Mouse (Mus musculus): ENCODE data around the gene Chp1. TPM values are rescaled to one million over a fixed set of nuclear protein-coding genes. Genes with fewer than 3 reads are reported as not detected.

The Chp1 gene
- polyA plus RNA-seq, 1 experiment from 2014 or later, result 73.2 TPM

DNA sequence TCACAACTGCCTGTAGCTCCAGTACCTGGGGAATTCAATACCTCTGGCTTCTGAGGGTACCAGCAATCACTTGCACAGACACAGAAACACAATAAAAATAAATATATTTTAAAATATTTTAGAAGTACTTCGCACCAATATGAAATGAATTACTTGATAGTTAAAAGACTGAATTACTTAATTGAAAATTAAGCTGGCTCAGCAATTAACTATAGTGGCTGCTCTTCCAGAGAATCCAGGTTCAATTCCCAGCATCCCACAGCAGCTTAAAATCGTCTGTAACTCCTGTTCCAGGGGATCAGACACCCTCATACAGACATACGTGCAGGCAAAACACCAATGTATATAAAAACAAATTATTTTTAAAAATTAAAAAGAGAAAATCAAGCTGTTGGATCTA lies 10.5 kb downstream of the Chp1 start:
- Histone ChIP-seq H3K4me2 (replicated peaks; ENCODE audit: low read depth) (no peak overlapping the region), H3K9me3 (ENCODE audit: control insufficient read depth) (no peaks in the 10 kb centered on the region), H3K36me3 (ENCODE audit: control insufficient read depth, insufficient read depth) (peaks cover 6% of the 10 kb centered on the region; the same call in 1 of the 2 replicates), H3K9ac (ENCODE audit: low read depth, low read length) (no peak overlapping the region), H3K4me3 (ENCODE audit: low read depth, low read length) (no peak overlapping the region), H3K27ac (ENCODE audit: low read depth, low read length) (no peak overlapping the region), H3K27me3 (replicated peaks; ENCODE audit: control insufficient read depth, insufficient read depth, low read length) (no peaks in the 10 kb centered on the region), H3K4me1 (replicated peaks; ENCODE audit: control insufficient read depth, insufficient read depth, low read length) (peaks cover 5% of the 10 kb centered on the region; the same call in 1 of the 2 replicates)
- no peak for ATAC-seq
- WGBS, result 89% methylated on average over 3 of the region's 3 CpGs
- no peak for TF ChIP-seq CTCF (IDR thresholded peaks at IDR 0.05; ENCODE audit: low read depth)

DNA sequence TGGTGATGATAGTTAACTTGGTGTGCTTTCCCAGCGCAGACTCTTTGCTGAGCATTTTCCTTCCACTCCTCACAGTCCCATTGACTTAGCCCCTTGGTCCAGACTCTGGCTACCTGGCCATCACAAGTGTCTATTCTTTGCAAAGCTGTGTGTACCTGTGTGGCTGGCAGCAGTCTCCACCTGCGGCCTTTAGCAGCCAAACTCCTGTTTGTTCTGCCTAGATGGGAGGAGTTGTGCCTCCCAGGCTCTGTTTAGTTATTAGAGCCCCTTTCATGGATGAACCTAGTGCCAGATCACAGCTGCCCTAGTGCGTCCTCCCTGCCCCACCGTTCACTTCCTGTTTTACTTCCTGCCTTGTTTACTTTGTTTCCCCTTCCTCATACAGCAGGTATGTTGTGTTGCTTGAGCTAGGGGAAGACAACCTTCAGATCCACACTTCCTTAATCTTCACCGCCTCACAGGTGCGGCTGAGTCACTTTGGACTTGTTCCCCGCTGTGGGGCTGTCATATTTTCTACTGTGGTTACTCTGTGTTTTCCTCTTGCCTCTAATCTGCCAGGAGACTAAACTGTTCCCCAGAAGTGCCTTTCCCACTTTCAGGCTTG lies 11.3 kb downstream of the Chp1 start:
- Histone ChIP-seq H3K27me3 (replicated peaks; ENCODE audit: control insufficient read depth, insufficient read depth, low read length) (no peaks in the 10 kb centered on the region), H3K4me2 (replicated peaks; ENCODE audit: low read depth) (peak overlapping the region; percentile 21; the same call in 1 of the 2 replicates), H3K4me3 (ENCODE audit: low read depth, low read length) (no peak overlapping the region), H3K9ac (ENCODE audit: low read depth, low read length) (no peak overlapping the region), H3K4me1 (replicated peaks; ENCODE audit: control insufficient read depth, insufficient read depth, low read length) (0 out of 2 replicates have a peak, but pooled peaks cover 4% of the 10 kb centered on the region), H3K9me3 (ENCODE audit: control insufficient read depth) (no peaks in the 10 kb centered on the region), H3K27ac (ENCODE audit: low read depth, low read length) (peak overlapping the region; percentile 64), H3K36me3 (ENCODE audit: control insufficient read depth, insufficient read depth) (peaks cover 10% of the 10 kb centered on the region; the same call in 1 of the 2 replicates)
- TF ChIP-seq CTCF (IDR thresholded peaks at IDR 0.05; ENCODE audit: low read depth), result no peak
- peak; percentile 68 for ATAC-seq
- WGBS, result 38% methylated on average over 7 of the region's 7 CpGs

DNA sequence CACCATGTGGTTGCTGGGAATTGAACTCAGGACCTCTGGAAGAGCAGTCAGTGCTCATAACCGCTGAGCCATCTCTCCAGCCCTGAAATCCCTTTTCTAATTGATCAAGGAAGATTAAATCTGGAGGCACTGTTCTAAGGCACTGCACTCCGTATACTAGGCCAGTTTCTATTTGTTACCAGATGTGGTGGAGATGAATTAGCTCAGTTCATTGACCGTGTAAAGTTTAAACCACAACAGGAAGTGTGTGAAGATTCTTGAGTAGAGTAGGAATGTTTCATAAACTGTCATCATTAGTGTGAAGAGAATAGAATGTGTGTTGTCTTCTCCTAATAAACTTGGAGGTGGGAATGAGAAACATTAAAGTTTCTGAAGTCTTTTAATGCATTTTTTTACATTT lies 14.3 kb downstream of the Chp1 start:
- Histone ChIP-seq H3K4me2 (replicated peaks; ENCODE audit: low read depth) (no peak overlapping the region), H3K27me3 (replicated peaks; ENCODE audit: control insufficient read depth, insufficient read depth, low read length) (no peaks in the 10 kb centered on the region), H3K9ac (ENCODE audit: low read depth, low read length) (no peak overlapping the region), H3K4me1 (replicated peaks; ENCODE audit: control insufficient read depth, insufficient read depth, low read length) (0 out of 2 replicates have a peak, but pooled peaks cover 4% of the 10 kb centered on the region), H3K27ac (ENCODE audit: low read depth, low read length) (no peak overlapping the region), H3K9me3 (ENCODE audit: control insufficient read depth) (no peaks in the 10 kb centered on the region), H3K36me3 (ENCODE audit: control insufficient read depth, insufficient read depth) (peaks cover 10% of the 10 kb centered on the region; the same call in 1 of the 2 replicates), H3K4me3 (ENCODE audit: low read depth, low read length) (no peak overlapping the region)
- no peak for ATAC-seq
- no peak for TF ChIP-seq CTCF (IDR thresholded peaks at IDR 0.05; ENCODE audit: low read depth)
- 72% methylated on average over 3 of the region's 3 CpGs for WGBS

DNA sequence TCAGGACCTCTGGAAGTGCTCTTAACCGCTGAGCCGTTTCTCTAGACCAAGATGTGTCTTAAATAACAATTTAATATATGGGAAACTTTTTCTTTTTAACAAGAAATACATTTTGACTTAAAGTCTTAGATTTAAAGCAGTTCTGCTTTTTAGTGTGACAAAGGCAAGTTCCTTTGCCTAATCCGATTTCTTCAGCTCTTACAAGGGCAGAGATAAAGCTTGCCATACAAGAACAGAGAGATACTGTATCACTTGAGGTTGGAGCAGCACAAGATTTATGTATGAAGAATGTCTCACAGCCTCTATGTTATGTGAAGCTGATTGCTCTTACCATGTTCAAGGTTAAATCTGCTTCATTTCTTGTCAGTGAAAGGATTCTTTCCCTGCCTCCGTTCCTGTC lies 17.8 kb downstream of the Chp1 start:
- Histone ChIP-seq H3K9me3 (ENCODE audit: control insufficient read depth) (no peaks in the 10 kb centered on the region), H3K4me2 (replicated peaks; ENCODE audit: low read depth) (no peak overlapping the region), H3K9ac (ENCODE audit: low read depth, low read length) (no peak overlapping the region), H3K27ac (ENCODE audit: low read depth, low read length) (no peak overlapping the region), H3K27me3 (replicated peaks; ENCODE audit: control insufficient read depth, insufficient read depth, low read length) (no peaks in the 10 kb centered on the region), H3K4me3 (ENCODE audit: low read depth, low read length) (no peak overlapping the region), H3K4me1 (replicated peaks; ENCODE audit: control insufficient read depth, insufficient read depth, low read length) (no peaks in the 10 kb centered on the region), H3K36me3 (ENCODE audit: control insufficient read depth, insufficient read depth) (peaks cover 10% of the 10 kb centered on the region; the same call in 1 of the 2 replicates)
- ATAC-seq, result no peak
- WGBS, result 84% methylated on average over 4 of the region's 4 CpGs
- TF ChIP-seq CTCF (IDR thresholded peaks at IDR 0.05; ENCODE audit: low read depth), result no peak

DNA sequence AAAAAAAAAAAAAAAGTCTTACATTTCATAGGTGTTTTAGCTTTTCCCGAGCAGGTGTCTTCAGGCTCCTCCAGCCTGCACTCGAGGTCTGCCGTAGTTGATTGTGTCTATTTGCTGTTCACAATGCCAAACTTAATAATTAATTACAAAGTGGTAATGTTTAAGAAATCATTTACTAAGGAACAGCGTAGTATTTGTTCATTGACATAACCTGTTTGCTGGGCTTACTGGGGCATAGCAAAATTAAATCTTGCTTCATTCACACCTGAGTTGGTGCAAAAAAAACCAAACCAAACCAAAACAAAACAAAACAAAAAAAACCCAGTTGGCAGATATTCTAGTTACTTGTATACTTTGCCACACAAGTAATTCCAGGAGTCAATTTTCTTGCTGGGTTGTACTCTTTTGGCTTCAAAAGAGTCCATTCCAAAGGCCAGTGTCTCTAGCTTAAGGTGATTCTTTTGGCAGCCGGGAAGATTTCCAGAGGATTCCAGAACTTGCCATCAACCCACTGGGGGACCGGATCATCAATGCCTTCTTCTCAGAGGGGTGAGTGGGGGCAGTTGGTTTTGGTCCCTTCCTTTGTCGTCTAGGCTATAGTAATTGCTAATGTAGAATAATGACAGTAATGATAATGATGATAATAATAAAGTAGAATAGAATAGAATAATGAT lies 18.8 kb downstream of the Chp1 start:
- Histone ChIP-seq H3K4me2 (replicated peaks; ENCODE audit: low read depth) (no peak overlapping the region), H3K9me3 (ENCODE audit: control insufficient read depth) (no peaks in the 10 kb centered on the region), H3K27ac (ENCODE audit: low read depth, low read length) (no peak overlapping the region), H3K9ac (ENCODE audit: low read depth, low read length) (no peak overlapping the region), H3K27me3 (replicated peaks; ENCODE audit: control insufficient read depth, insufficient read depth, low read length) (no peaks in the 10 kb centered on the region), H3K4me3 (ENCODE audit: low read depth, low read length) (no peak overlapping the region), H3K4me1 (replicated peaks; ENCODE audit: control insufficient read depth, insufficient read depth, low read length) (no peaks in the 10 kb centered on the region), H3K36me3 (ENCODE audit: control insufficient read depth, insufficient read depth) (peaks cover 8% of the 10 kb centered on the region; the same call in 1 of the 2 replicates)
- TF ChIP-seq CTCF (IDR thresholded peaks at IDR 0.05; ENCODE audit: low read depth), result no peak
- peak; percentile 81 for ATAC-seq
- 53% methylated on average over 7 of the region's 7 CpGs for WGBS

DNA sequence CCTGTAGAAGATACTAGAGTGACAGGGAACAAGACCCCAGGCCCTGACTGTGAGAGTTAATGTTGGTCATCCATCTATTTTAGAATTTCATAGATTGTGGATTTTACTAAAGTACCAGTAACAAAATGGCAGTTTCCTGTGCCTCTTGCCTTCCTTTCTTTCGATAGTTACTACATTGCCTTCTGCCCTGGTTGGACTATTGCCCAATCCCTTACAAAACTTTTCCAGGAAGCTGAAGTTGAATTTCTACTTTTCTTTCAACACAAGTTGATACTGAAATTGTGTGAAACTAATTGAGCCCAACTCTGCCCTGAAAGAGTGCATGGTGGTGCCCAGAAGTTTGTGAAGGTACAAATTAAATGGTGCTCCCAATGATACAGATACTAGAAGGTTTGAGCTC lies 25.0 kb downstream of the Chp1 start:
- TF ChIP-seq CTCF (IDR thresholded peaks at IDR 0.05; ENCODE audit: low read depth), result no peak
- 46% methylated on average over 1 of the region's 1 CpGs for WGBS

More for the DNA sequence above, 25.0 kb downstream of the Chp1 start:
- Histone ChIP-seq H3K4me3 (ENCODE audit: low read depth, low read length) (no peak overlapping the region), H3K27ac (ENCODE audit: low read depth, low read length) (no peak overlapping the region), H3K9ac (ENCODE audit: low read depth, low read length) (no peak overlapping the region), H3K4me1 (replicated peaks; ENCODE audit: control insufficient read depth, insufficient read depth, low read length) (no peaks in the 10 kb centered on the region), H3K4me2 (replicated peaks; ENCODE audit: low read depth) (no peak overlapping the region), H3K36me3 (ENCODE audit: control insufficient read depth, insufficient read depth) (peaks cover 10% of the 10 kb centered on the region; the same call in 1 of the 2 replicates), H3K9me3 (ENCODE audit: control insufficient read depth) (no peaks in the 10 kb centered on the region), H3K27me3 (replicated peaks; ENCODE audit: control insufficient read depth, insufficient read depth, low read length) (no peaks in the 10 kb centered on the region)
- peak; percentile 28; the same call in 1 of the 2 replicates for ATAC-seq
